Mouse (Mus musculus): ENCODE results near the gene BC048507.
"Not testable (repeated sequence)": the region's sequence is repeated elsewhere in the genome, so short reads cannot be mapped to it uniquely, and the experiment has no call there.

Gene BC048507

DNA sequence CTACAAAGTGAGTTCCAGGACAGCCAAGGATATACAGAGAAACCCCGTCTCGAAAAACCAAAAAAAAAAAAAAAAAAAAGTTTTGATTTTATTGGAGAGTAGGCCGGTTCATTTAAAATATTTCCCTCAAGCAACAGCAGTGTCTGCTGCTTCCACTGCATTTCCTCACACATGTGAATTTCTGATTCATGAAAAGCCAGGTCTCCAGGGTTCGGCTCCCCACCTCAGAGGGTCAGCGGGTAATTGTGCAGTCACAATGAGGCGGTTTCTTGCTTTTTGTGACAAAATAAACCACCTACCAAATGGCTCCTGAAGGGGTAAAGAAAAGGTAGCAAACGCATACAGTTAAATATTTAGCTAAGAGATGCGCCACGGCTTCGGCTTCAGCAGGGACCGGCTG, at the start of gene BC048507:
Gene BC048507, plus strand, starts transcription at position 301 of the 400 bp plus-strand sequence.
- no peak for DNase-seq (ENCODE audit: low read depth, low spot score)

DNA sequence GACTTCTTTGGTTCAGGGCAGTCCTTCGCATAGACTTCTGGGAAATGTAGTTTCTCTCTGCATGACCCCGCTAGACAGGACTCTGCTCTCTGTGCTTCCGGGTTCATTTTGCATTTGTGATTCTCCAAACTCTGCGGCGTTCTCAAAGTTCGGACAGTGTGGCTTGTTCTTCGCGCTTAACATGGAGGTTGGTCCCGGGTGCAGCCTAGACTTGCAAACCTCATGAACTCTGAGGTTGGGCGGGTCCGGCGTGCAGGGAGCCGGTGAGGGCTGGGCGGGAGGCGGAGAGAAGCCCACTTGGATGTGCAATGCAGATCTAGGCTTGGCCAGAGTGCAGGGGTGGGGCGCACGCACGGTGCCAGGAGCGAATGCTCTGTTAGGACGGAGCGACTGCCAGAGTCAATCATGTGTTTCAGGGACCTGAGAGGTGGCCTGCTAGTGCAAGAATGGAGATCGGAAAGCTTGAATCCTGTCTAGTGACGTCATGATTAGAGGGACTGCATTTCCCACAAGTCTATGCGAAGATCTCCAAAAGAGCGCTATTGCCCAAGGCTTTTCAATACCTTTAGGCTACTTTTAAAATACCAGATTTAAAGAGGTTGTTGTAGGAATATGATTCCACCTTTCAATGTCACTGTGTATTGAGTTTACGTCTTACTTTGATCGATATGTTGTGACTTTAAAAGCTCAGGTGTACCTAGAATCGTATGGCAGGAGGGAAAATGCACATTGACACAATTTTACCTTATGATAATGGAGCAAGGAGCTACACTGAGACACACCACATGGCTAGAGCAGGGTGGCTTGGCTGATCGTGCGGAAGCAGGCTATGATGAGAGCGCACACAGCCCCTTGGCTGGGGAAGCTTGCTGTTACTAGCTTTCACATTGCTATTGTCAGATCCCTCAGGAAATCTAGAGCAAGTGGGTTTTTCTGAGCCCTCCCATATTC, 49.1 kb upstream of the BC048507 start, which contains the start of gene Zfp273:
Gene Zfp273, plus strand, starts transcription at position 31 of the 951 bp plus-strand sequence.
- peak; percentile 77 for DNase-seq (ENCODE audit: low read depth, low spot score)

GRCm38 (mm10) chr13:67818636-67819035, 44.5 kb upstream of the BC048507 start:
- DNase-seq (ENCODE audit: low read depth, low spot score) = no peak

- DNase-seq (ENCODE audit: low read depth, low spot score) = peak; percentile 51
Measured at GRCm38 (mm10) chr13:67830911-67831336, 32.2 kb upstream of the BC048507 start, which contains the start of gene Gm10037. Gene Gm10037 (plus strand): TSS chr13:67831106.

- not testable (repeated sequence) for DNase-seq (ENCODE audit: low read depth, low spot score)
Measured at GRCm38 (mm10) chr13:67833137-67833536, 30.0 kb upstream of the BC048507 start.

- DNase-seq (ENCODE audit: low read depth, low spot score) = no peak
Measured at GRCm38 (mm10) chr13:67843775-67844118, 19.4 kb upstream of the BC048507 start.

DNA sequence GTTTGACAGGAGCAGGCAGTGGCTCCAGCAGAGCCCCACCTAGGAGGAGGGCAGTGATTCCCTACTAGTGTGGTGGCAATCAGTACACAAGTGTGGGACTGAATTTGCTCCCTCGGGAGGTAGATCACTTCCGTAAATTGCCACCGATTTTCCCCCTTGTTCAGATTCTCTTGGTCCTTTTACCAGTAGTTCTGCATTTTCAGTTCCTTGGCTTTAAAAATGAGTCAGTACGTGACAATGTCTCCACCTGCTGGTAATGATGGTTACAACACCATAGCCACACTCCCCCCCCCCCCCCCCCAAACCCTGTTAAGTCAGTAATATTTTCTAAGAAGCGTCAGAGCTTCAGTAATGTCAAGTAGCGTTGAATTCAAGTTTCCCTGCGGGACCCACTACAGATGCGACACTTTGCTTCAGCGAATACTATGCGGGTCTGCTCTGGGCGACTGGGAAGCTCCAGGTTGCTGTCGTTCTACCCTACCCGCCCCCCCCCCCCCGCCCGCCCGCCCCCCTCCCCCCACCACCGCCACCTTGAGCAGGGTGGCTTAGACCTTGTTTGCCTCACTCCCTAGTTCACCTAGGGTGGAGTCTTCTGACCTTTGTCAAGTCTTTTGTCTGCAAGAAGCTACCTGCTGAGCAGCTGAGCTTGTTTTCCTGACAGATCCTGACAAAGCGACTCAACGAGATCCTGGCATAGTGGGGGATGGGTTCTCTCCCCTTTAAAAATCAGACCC, 18.8 kb upstream of the BC048507 start:
- DNase-seq (ENCODE audit: low read depth, low spot score) = peak; percentile 64

GRCm38 (mm10) chr13:67844853-67845194, 18.3 kb upstream of the BC048507 start:
- DNase-seq (ENCODE audit: low read depth, low spot score) = no peak

DNA sequence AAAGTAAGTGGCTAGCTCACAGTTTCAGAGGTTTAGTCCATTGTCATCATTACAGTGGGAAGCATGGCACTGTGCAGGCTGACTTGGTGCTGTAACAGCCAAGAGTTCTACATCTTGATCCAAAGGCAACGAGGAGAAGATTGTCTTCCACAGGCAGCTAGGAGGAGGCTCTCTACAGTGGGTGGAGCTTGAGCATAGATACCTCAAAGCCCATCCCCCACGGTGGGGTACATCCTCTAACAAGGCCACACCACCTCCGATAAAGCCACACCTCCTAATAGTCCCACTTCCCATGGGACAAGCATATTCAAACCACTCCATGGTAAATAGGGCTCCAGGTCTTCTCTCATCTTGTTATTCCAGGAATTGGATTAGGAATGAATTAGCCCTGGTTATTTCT, 12.8 kb upstream of the BC048507 start:
- DNase-seq (ENCODE audit: low read depth, low spot score) = no peak

DNA sequence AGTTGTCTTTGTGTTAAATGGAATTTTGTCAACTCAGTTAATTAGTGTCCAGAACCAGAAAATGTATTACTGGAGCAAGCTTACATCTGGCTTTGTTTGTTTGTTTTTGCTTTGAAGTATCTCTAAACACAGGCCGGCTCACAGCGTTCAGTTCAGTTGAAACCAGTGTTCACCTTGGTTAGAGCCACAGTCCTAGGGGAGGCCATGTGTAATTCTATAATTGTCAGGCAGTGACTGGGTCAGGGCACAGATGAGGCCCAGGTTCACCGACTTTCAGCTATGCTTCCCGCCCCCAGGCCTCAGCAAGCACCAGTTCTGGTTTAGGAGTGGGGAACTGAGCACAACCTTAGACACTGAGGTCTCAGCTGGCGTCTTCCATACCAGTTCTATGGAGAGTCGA, 10.0 kb upstream of the BC048507 start:
- DNase-seq (ENCODE audit: low read depth, low spot score) = no peak

- DNase-seq (ENCODE audit: low read depth, low spot score) = no peak
Measured at GRCm38 (mm10) chr13:67853983-67854382, 9.1 kb upstream of the BC048507 start.

GRCm38 (mm10) chr13:67857317-67857716, 5.8 kb upstream of the BC048507 start:
- DNase-seq (ENCODE audit: low read depth, low spot score) = no peak

DNA sequence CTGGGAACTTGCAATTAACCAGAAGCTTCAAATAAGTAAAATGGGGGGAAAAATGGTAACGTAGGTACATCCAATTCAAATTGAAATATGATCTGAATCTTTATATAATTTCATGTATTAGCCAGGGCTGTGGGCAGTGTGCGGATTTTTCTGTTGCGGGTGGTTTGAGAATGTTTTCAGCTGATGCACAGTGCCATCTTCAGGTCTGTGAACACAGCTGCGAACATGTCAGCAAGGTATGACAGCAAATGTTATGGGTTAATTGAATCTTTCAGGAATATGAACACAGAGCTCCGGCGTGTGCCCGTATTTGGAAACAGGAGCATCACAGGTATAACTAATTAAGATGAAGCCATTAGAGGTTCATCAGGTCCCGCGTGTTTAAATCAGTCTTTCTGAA, 618 bp upstream of the BC048507 start:
- no peak for DNase-seq (ENCODE audit: low read depth, low spot score)

GRCm38 (mm10) chr13:67864764-67865350, 1.7 kb downstream of the BC048507 start:
- peak; percentile 41 for DNase-seq (ENCODE audit: low read depth, low spot score)

DNA sequence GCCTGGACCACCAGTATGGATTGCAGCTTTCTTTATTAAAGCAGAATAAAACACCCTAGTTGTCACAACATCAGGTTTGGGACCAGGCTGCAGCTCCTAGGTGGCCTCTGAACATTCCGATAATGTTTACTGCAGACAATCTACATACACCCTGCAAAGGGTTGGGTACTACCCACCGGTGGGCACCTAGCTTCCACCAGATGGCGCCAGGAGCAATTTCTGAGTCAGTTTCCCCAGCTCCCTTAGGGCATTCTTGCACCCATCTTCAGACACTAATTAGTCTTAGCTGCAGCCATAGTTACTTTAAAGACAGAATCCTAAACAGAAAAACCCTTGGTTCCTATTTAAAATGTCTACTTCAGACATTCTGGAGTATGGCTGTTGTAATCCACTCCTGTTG, 4.8 kb downstream of the BC048507 start:
- no peak for DNase-seq (ENCODE audit: low read depth, low spot score)

GRCm38 (mm10) chr13:67876049-67876698, 13.0 kb downstream of the BC048507 start:
- not testable (repeated sequence) for DNase-seq (ENCODE audit: low read depth, low spot score)

DNA sequence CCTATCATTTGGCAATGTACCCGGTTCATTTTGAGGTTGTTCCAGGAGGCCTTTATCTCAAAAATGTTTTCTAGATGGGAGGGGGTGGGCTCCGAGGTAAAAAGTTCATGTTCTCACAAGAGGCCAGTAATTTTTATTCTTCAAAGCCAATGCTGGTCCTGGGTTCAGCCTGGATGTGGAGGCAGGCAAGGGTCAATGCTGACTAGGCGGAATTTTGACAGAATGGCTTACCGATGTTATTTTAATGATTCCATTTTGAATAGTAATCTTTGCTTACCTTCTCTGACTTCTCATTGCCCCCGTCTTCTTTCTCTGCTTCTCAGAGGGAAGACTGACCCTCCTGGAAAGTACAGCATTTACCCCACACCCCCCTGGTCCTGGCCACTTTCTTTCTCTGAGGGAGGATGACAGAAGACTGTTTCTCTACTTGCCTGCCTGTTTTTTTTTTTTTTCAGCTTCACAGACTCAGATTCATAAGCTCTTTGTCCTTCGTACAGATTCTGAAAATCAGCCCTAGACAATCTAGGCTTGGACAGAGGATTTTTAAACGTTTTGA, 13.7 kb downstream of the BC048507 start:
- DNase-seq (ENCODE audit: low read depth, low spot score) = no peak

DNA sequence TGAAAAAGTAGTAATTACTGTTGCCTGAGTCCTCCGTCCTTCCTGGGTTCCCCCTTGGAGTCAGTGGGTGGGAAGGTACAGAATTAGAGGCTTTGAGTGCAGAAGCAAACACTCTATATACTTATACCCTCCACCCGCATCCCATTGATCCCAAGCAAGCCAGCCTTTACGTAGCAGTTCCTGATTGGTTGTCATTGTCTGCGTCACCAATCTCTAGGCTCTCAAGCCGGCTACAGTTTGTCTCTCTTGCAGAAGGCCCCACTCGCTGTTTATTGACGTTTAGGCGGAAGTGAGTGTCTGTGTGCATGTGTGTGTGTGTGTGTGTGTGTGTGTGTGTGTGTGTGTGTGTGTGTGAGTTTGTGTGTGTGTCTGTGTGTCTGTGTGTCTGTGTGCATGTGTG, 20.8 kb downstream of the BC048507 start:
- DNase-seq (ENCODE audit: low read depth, low spot score) = no peak

DNA sequence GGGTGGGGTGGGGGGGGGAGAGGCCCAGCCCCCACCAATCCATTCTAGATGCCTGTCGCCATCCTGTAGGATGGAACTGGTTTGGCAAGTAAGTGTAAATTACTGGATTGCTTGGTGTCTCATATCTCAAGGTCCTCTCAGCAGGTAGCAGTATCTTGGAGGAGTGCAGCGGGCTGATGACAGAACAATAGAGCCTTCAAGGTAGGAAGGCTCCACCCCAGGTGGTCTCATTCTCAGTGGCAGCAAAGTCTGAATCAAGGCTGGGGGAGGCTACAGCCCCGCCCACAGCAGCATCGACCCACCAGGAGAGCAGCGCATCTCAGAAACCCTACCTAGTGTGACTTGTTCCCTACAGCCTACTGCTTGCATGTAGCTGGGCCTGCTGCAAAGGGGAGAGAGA, 46.6 kb downstream of the BC048507 start:
- DNase-seq (ENCODE audit: low read depth, low spot score) = no peak

Measured in forelimb bud, embryonic 11.5 days (tissue).